Mouse (Mus musculus) ZHBTc4 (cell line): Measurements from ENCODE around the gene Mrgprg.

Source experiments
- DNase-seq: peaks from one replicate; pipeline ENCODE4 v3.0.0-alpha.2; 2011; ENCODE audit warnings: low read depth, low spot score

Mrgprg gene

GRCm38 (mm10) chr7:143766893-143767292 is at the start of gene Mrgprg:
TSS of gene Mrgprg (minus strand) at chr7:143766993.
- DNase-seq: peak; percentile 56

GRCm38 (mm10) chr7:143808909-143809308 is 42.1 kb upstream of the Mrgprg start:
- peak; percentile 60 for DNase-seq

GRCm38 (mm10) chr7:143805199-143805624 is 38.4 kb upstream of the Mrgprg start:
- no peak for DNase-seq

GRCm38 (mm10) chr7:143801195-143802065 is 34.6 kb upstream of the Mrgprg start:
- DNase-seq: no peak

- no peak for DNase-seq
Measured at GRCm38 (mm10) chr7:143800770-143801169, 34.0 kb upstream of the Mrgprg start.

- no peak for DNase-seq
Measured at GRCm38 (mm10) chr7:143798783-143799182, 32.0 kb upstream of the Mrgprg start.

GRCm38 (mm10) chr7:143793121-143793520 is 26.3 kb upstream of the Mrgprg start:
- peak; percentile 41 for DNase-seq

- DNase-seq: no peak
Measured at GRCm38 (mm10) chr7:143792336-143792985, 25.7 kb upstream of the Mrgprg start.

- peak; percentile 65 for DNase-seq
Measured at GRCm38 (mm10) chr7:143783996-143784829, 17.4 kb upstream of the Mrgprg start, which contains the start of gene Mrgpre. TSS of gene Mrgpre (minus strand) at chr7:143784500.

GRCm38 (mm10) chr7:143783378-143783995 is 16.7 kb upstream of the Mrgprg start:
- DNase-seq: peak; percentile 20

- DNase-seq: no peak
Measured at GRCm38 (mm10) chr7:143777375-143777774, 10.6 kb upstream of the Mrgprg start.

- peak; percentile 82 for DNase-seq
Measured at GRCm38 (mm10) chr7:143776137-143776536, 9.3 kb upstream of the Mrgprg start.

GRCm38 (mm10) chr7:143769461-143769860 is 2.7 kb upstream of the Mrgprg start:
- no peak for DNase-seq

GRCm38 (mm10) chr7:143768267-143768666 is 1.5 kb upstream of the Mrgprg start:
- DNase-seq: no peak

GRCm38 (mm10) chr7:143764876-143765530 is 1.8 kb downstream of the Mrgprg start:
- DNase-seq: no peak

- peak; percentile 46 for DNase-seq
Measured at GRCm38 (mm10) chr7:143763794-143764193, 3.0 kb downstream of the Mrgprg start.

GRCm38 (mm10) chr7:143758956-143759355 is 7.8 kb downstream of the Mrgprg start:
- DNase-seq: no peak

GRCm38 (mm10) chr7:143757696-143758095 is 9.1 kb downstream of the Mrgprg start:
- no peak for DNase-seq

- peak; percentile 86 for DNase-seq
Measured at GRCm38 (mm10) chr7:143757027-143757390, 9.8 kb downstream of the Mrgprg start.

GRCm38 (mm10) chr7:143756125-143757026 is 10.4 kb downstream of the Mrgprg start, which contains the start of gene Osbpl5:
TSS of gene Osbpl5 (minus strand) at chr7:143756985.
- no peak for DNase-seq
